Mouse (Mus musculus): ENCODE results near the gene Cct8. TPM values are rescaled to one million over a fixed set of nuclear protein-coding genes. Genes with fewer than 3 reads are reported as not detected.

Cct8 gene
- polyA plus RNA-seq (2015; fragmentation: Nextera tagmentation; extraction: Ambion mirVana), result 298 and 300 TPM in 2 replicates

GRCm38 (mm10) chr16:87495716-87496447 lies at the start of gene Cct8:
TSS of gene Cct8 (minus strand) at chr16:87495873.

GRCm38 (mm10) chr16:87454419-87455179 lies 41.1 kb downstream of the Cct8 start, which contains the start of gene Usp16:
TSS of gene Usp16 (plus strand) at chr16:87454703.

GRCm38 (mm10) chr16:87440184-87440686 lies 55.4 kb downstream of the Cct8 start, which contains the start of gene Rwdd2b:
TSS of gene Rwdd2b (minus strand) at chr16:87440573.

Other genes starting within 250 kb of the Cct8 start
- gene N6amt1, start 141.7 kb downstream of the Cct8 start, polyA plus RNA-seq (2015; fragmentation: Nextera tagmentation; extraction: Ambion mirVana), result 29.3 and 31.4 TPM in 2 replicates
- 16.0 and 17.8 TPM in 2 replicates for gene Ltn1, start 63.3 kb downstream of the Cct8 start, polyA plus RNA-seq (2015; fragmentation: Nextera tagmentation; extraction: Ambion mirVana)
- 14.9 and 15.2 TPM in 2 replicates for gene Rwdd2b, start 55.3 kb downstream of the Cct8 start, polyA plus RNA-seq (2015; fragmentation: Nextera tagmentation; extraction: Ambion mirVana)
- 50.7 and 55.2 TPM in 2 replicates for gene Usp16, start 41.2 kb downstream of the Cct8 start, polyA plus RNA-seq (2015; fragmentation: Nextera tagmentation; extraction: Ambion mirVana)
- gene Map3k7cl, start 57.5 kb upstream of the Cct8 start, polyA plus RNA-seq (2015; fragmentation: Nextera tagmentation; extraction: Ambion mirVana), result 0.14 and 0.21 TPM in 2 replicates
- 13.1 and 13.2 TPM in 2 replicates for gene Bach1, start 203.1 kb upstream of the Cct8 start, polyA plus RNA-seq (2015; fragmentation: Nextera tagmentation; extraction: Ambion mirVana)

Data from neural tube, postnatal 0 days (tissue).